Comparison of ENCODE assay signal across 5 mouse cellular contexts in genomic region chr8:72683572-72684099, GRCm38 (mm10). TPM values are rescaled to one million over a fixed set of nuclear protein-coding genes. Genes with fewer than 3 reads are reported as not detected.
"Had no signal": no experiment of that assay in that cellular context is flagged by ENCODE, and none has a peak within 500 bp of the region (broad histone marks: within the 10 kb centered on the region; RNA-seq: fewer than 3 reads in every experiment).

No protein-coding gene starts in this region.

RNA-seq across cellular contexts. Expression of gene Nwd1, which starts 37.1 kb away (rescaled TPM):
- total RNA-seq: liver, adult 2 months had no signal
- polyA plus RNA-seq: hindbrain, embryonic 10.5 days; kidney, postnatal 0 days; liver, adult 2 months; liver, embryonic 13.5 days; liver, embryonic 15.5 days had no signal
